Mouse (Mus musculus): ENCODE measurements around the gene Cdk5r1. TPM values are rescaled to one million over a fixed set of nuclear protein-coding genes. Genes with fewer than 3 reads are reported as not detected.
"Not testable (repeated sequence)": the region's sequence is repeated elsewhere in the genome, so short reads cannot be mapped to it uniquely, and the experiment has no call there.

The Cdk5r1 gene
- 100 to 1,000 TPM; 329 to 334 TPM for total RNA-seq (2021)
- long read RNA-seq, experiment 1, full-length matches to known transcripts = 131 of 135 reads
- long read RNA-seq, experiment 1, partial matches to known transcripts = 0 of 135 reads
- long read RNA-seq, experiment 1, other reads (novel, unspliced or antisense) = 4 of 135 reads
- long read RNA-seq, experiment 2, full-length matches to known transcripts = 91 of 92 reads
- long read RNA-seq, experiment 2, partial matches to known transcripts = 0 of 92 reads
- long read RNA-seq, experiment 2, other reads (novel, unspliced or antisense) = 1 of 92 reads

GRCm38 (mm10) chr11:80476222-80477189 is at the start of gene Cdk5r1:
Cdk5r1 (plus strand) TSS chr11:80477023.
- intact Hi-C loops (cut with DNase I) = loop anchor here (2.0 kb wide), 2 partner anchors 126 to 194 kb away; no protein-coding TSS in a partner anchor
- peak within 1 kb of the TSS; percentile 96 for H3K27ac ChIP-seq
- TF ChIP-seq CTCF (IDR thresholded peaks at IDR 0.05) = peak; percentile 56
- peak within 1 kb of the TSS; percentile 88 for H3K4me3 ChIP-seq
- peak; percentile 92 to 94 for DNase-seq (ENCODE audit: extremely low spot score in 1 of 2, low spot score in 2 of 2)

- TF ChIP-seq CTCF (IDR thresholded peaks at IDR 0.05) = peak; percentile 72
- Histone ChIP-seq H3K27ac (peak within 1 kb of the TSS; percentile 95), H3K4me3 (peak within 1 kb of the TSS; percentile 95)
- peak; percentile 95 for DNase-seq (ENCODE audit: extremely low spot score in 1 of 2, low spot score in 2 of 2)
- intact Hi-C loops (cut with DNase I) = loop anchor here (1.0 kb wide), 1 partner anchor 242 kb away; no protein-coding TSS in a partner anchor
Measured at GRCm38 (mm10) chr11:80428381-80429008, 48.3 kb upstream of the Cdk5r1 start, which contains the start of gene Psmd11. Psmd11 (plus strand) TSS chr11:80428615.

- intact Hi-C loops (cut with DNase I) = no loop called here
- DNase-seq (ENCODE audit: extremely low spot score in 1 of 2, low spot score in 2 of 2) = no peak
- TF ChIP-seq CTCF (IDR thresholded peaks at IDR 0.05) = no peak
- peak overlapping the region; percentile 95 for H3K4me3 ChIP-seq
- H3K27ac ChIP-seq = peak overlapping the region; percentile 95
Measured at GRCm38 (mm10) chr11:80429009-80429475, 47.8 kb upstream of the Cdk5r1 start.

- no peak for DNase-seq (ENCODE audit: extremely low spot score in 1 of 2, low spot score in 2 of 2)
- intact Hi-C loops (cut with DNase I) = no loop called here
- no peak for TF ChIP-seq CTCF (IDR thresholded peaks at IDR 0.05)
- peak overlapping the region; percentile 95 for H3K4me3 ChIP-seq
- no peak overlapping the region for H3K27ac ChIP-seq
Measured at GRCm38 (mm10) chr11:80429500-80430166, 47.2 kb upstream of the Cdk5r1 start.

- H3K27ac ChIP-seq = no peak overlapping the region
- H3K4me3 ChIP-seq = no peak overlapping the region
- DNase-seq (ENCODE audit: extremely low spot score in 1 of 2, low spot score in 2 of 2) = no peak
- TF ChIP-seq CTCF (IDR thresholded peaks at IDR 0.05) = no peak
- intact Hi-C loops (cut with DNase I) = no loop called here
Measured at GRCm38 (mm10) chr11:80430366-80430910, 46.4 kb upstream of the Cdk5r1 start.

GRCm38 (mm10) chr11:80446916-80447315 is 29.9 kb upstream of the Cdk5r1 start:
- no peak for TF ChIP-seq CTCF (IDR thresholded peaks at IDR 0.05)
- no peak for DNase-seq (ENCODE audit: extremely low spot score in 1 of 2, low spot score in 2 of 2)
- intact Hi-C loops (cut with DNase I) = no loop called here

GRCm38 (mm10) chr11:80449859-80450258 is 27.0 kb upstream of the Cdk5r1 start:
- Histone ChIP-seq H3K27ac (no peak overlapping the region), H3K4me3 (no peak overlapping the region)
- intact Hi-C loops (cut with DNase I) = no loop called here
- DNase-seq (ENCODE audit: extremely low spot score in 1 of 2, low spot score in 2 of 2) = no peak
- peak; percentile 22 for TF ChIP-seq CTCF (IDR thresholded peaks at IDR 0.05)

More at GRCm38 (mm10) chr11:80446916-80447315, 29.9 kb upstream of the Cdk5r1 start:
- Histone ChIP-seq H3K27ac (no peak overlapping the region), H3K4me3 (no peak overlapping the region)

GRCm38 (mm10) chr11:80452242-80452641 is 24.6 kb upstream of the Cdk5r1 start:
- Histone ChIP-seq H3K27ac (no peak overlapping the region), H3K4me3 (no peak overlapping the region)
- no peak for TF ChIP-seq CTCF (IDR thresholded peaks at IDR 0.05)
- intact Hi-C loops (cut with DNase I) = no loop called here
- DNase-seq (ENCODE audit: extremely low spot score in 1 of 2, low spot score in 2 of 2) = no peak

GRCm38 (mm10) chr11:80453198-80453597 is 23.6 kb upstream of the Cdk5r1 start:
- intact Hi-C loops (cut with DNase I) = no loop called here

GRCm38 (mm10) chr11:80463605-80464130 is 13.2 kb upstream of the Cdk5r1 start:
- DNase-seq (ENCODE audit: extremely low spot score in 1 of 2, low spot score in 2 of 2); H3K27ac ChIP-seq; H3K4me3 ChIP-seq; intact Hi-C loops (cut with DNase I): not testable (repeated sequence)
- TF ChIP-seq CTCF (IDR thresholded peaks at IDR 0.05) = peak; percentile 39

More at GRCm38 (mm10) chr11:80453198-80453597, 23.6 kb upstream of the Cdk5r1 start:
- no peak for TF ChIP-seq CTCF (IDR thresholded peaks at IDR 0.05)
- Histone ChIP-seq H3K4me3 (no peak overlapping the region), H3K27ac (no peak overlapping the region)
- no peak for DNase-seq (ENCODE audit: extremely low spot score in 1 of 2, low spot score in 2 of 2)
